Mouse (Mus musculus) thymus, adult 2 months (tissue): ENCODE measurements around the gene Thada. TPM values are rescaled to one million over a fixed set of nuclear protein-coding genes. Genes with fewer than 3 reads are reported as not detected.
A peak's percentile ranks its signal among the peaks of the same experiment; 100 is the strongest.

Source experiments
- DNase-seq: peaks from one replicate; pipeline ENCODE4 v3.0.0; 2021
- H3K27ac ChIP-seq: fragments of 200-500 bp; 2 replicates; pipeline ENCODE4 v1.5.1; 2012; ENCODE audit warnings: low read length, control low read depth; ENCODE audit not compliant: control insufficient read depth, insufficient read depth
- H3K27me3 ChIP-seq: fragments of 200-500 bp; 2 replicates; pipeline ENCODE4 v1.6.1; 2012; ENCODE audit warnings: mild to moderate bottlenecking, low read length, moderate library complexity, mixed read lengths; ENCODE audit not compliant: control insufficient read depth, insufficient read depth
- H3K36me3 ChIP-seq: fragments of 200-500 bp; 2 replicates; pipeline ENCODE4 v1.6.1; 2012; ENCODE audit warnings: mild to moderate bottlenecking, low read length, moderate library complexity; ENCODE audit not compliant: control insufficient read depth, insufficient read depth
- H3K4me1 ChIP-seq: fragments of 200-500 bp; replicated peaks from 2 replicates; pipeline ENCODE4 v1.6.1; 2012; ENCODE audit warnings: low read length; ENCODE audit not compliant: control insufficient read depth, insufficient read depth
- H3K4me3 ChIP-seq: fragments of 200-500 bp; 2 replicates; pipeline ENCODE4 v1.5.1; 2012; ENCODE audit warnings: mild to moderate bottlenecking, low read length, control low read depth, moderate library complexity; ENCODE audit not compliant: control insufficient read depth, insufficient read depth
- CTCF ChIP-seq: fragments of 200-500 bp; IDR thresholded peaks from 2 replicates; pipeline ENCODE4 v1.5.1; 2012; ENCODE audit warnings: mild to moderate bottlenecking, control low read depth, low read length, moderate library complexity, borderline replicate concordance; ENCODE audit not compliant: control insufficient read depth, poor library complexity, insufficient read depth; ENCODE audit errors: extremely low read depth
- POLR2A ChIP-seq: fragments of 200-500 bp; IDR thresholded peaks from 2 replicates; pipeline ENCODE4 v1.6.1; 2012; ENCODE audit warnings: mild to moderate bottlenecking, low read length, control low read depth, moderate library complexity; ENCODE audit not compliant: control insufficient read depth, poor library complexity, insufficient read depth; ENCODE audit errors: extremely low read depth
- WGBS: fragments of 180-500 bp; shearing (Covaris S2); methylation state at CpG from one replicate; pipeline ENCODE4 v1.1.7; 2018; 5-methylcytosine and 5-hydroxymethylcytosine counted together
- polyA plus RNA-seq: library from polyadenylated mRNA; depleted of rRNA; stranded (reverse); fragments of >200 nt; gene quantifications from 2 replicates; pipeline ENCODE4 v1.2.3, GENCODE M21; 2012

Thada gene
- polyA plus RNA-seq, 1 experiment: 40.1 TPM

- no peaks in the 10 kb centered on the region for H3K36me3 ChIP-seq
- 69% methylated on average over 5 of the region's 5 CpGs for WGBS
- H3K4me1 ChIP-seq: peaks cover 15% of the 10 kb centered on the region
- H3K4me3 ChIP-seq: no peak overlapping the region
- no peak overlapping the region for H3K27ac ChIP-seq
- H3K27me3 ChIP-seq: no peaks in the 10 kb centered on the region
- no peak for TF ChIP-seq POLR2A
- no peak for TF ChIP-seq CTCF
- DNase-seq: no peak
These were observed 187.6 kb downstream of the Thada start for GRCm38 (mm10) chr17:84278193-84278953.

- Histone ChIP-seq H3K27ac (no peak overlapping the region), H3K27me3 (no peaks in the 10 kb centered on the region), H3K4me3 (no peak overlapping the region), H3K36me3 (no peaks in the 10 kb centered on the region), H3K4me1 (peaks cover 30% of the 10 kb centered on the region)
- no peak for TF ChIP-seq CTCF
- no peak for TF ChIP-seq POLR2A
- WGBS: 73% methylated on average over 3 of the region's 3 CpGs
- DNase-seq: no peak
These were observed 191.0 kb downstream of the Thada start for GRCm38 (mm10) chr17:84274999-84275398.

- TF ChIP-seq CTCF: no peak
- no peak for TF ChIP-seq POLR2A
- H3K27ac ChIP-seq: no peak overlapping the region
- 66% methylated on average over 6 of the region's 6 CpGs for WGBS
These were observed 191.8 kb downstream of the Thada start for GRCm38 (mm10) chr17:84274163-84274562.

GRCm38 (mm10) chr17:84272557-84273261 lies 193.3 kb downstream of the Thada start:
- H3K4me1 ChIP-seq: peaks cover 36% of the 10 kb centered on the region
- TF ChIP-seq CTCF: no peak
- TF ChIP-seq POLR2A: no peak
- no peaks in the 10 kb centered on the region for H3K27me3 ChIP-seq
- H3K4me3 ChIP-seq: no peak overlapping the region
- peak overlapping the region; percentile 88 for H3K27ac ChIP-seq
- no peaks in the 10 kb centered on the region for H3K36me3 ChIP-seq
- DNase-seq: peak; percentile 23
- WGBS: 24% methylated on average over 5 of the region's 5 CpGs

More at GRCm38 (mm10) chr17:84274163-84274562, 191.8 kb downstream of the Thada start:
- H3K4me1 ChIP-seq: peaks cover 30% of the 10 kb centered on the region
- no peaks in the 10 kb centered on the region for H3K27me3 ChIP-seq
- no peak for DNase-seq
- no peaks in the 10 kb centered on the region for H3K36me3 ChIP-seq
- H3K4me3 ChIP-seq: no peak overlapping the region

GRCm38 (mm10) chr17:84271566-84272202 lies 194.3 kb downstream of the Thada start:
- 90% methylated on average over 6 of the region's 6 CpGs for WGBS
- TF ChIP-seq CTCF: no peak
- TF ChIP-seq POLR2A: no peak
- H3K4me3 ChIP-seq: no peak overlapping the region
- H3K4me1 ChIP-seq: peaks cover 38% of the 10 kb centered on the region
- no peak for DNase-seq
- no peaks in the 10 kb centered on the region for H3K36me3 ChIP-seq
- H3K27me3 ChIP-seq: no peaks in the 10 kb centered on the region
- H3K27ac ChIP-seq: no peak overlapping the region

GRCm38 (mm10) chr17:84269722-84270121 lies 196.3 kb downstream of the Thada start:
- peaks cover 38% of the 10 kb centered on the region for H3K4me1 ChIP-seq

More at GRCm38 (mm10) chr17:84269722-84270121, 196.3 kb downstream of the Thada start:
- 96% methylated on average over 5 of the region's 5 CpGs for WGBS
- no peak for DNase-seq
- H3K4me3 ChIP-seq: no peak overlapping the region
- H3K27me3 ChIP-seq: no peaks in the 10 kb centered on the region
- H3K27ac ChIP-seq: no peak overlapping the region
- TF ChIP-seq POLR2A: no peak
- no peaks in the 10 kb centered on the region for H3K36me3 ChIP-seq
